Mouse (Mus musculus) cerebellum, postnatal 4 days (tissue): ENCODE data around the gene Spg20.

Source experiments
- DNase-seq, 2 experiments: peaks; one replicate each; pipeline ENCODE4 v3.0.0; 2022; ENCODE audit warnings: low spot score in 2 of 2, mixed read lengths in 1 of 2

Spg20 gene

DNA sequence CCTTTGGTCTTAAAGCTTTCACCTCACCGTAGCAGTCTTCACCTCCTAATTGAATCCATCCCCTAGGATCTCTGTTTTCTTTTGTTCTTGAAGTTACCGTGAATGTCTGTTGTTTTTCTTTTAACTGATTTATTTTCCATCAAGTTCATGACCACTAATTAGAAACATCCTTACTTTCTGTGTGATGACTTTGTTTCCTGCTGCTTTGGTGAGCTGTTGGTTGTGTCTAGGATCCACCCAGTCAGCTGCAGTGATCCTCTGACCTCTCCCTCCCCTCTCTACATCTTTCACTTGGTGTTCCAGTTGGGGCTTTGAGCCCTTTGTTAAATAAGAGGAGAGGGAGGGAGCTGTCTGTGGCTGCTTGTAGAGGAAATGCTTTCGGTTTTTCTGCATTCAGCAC, 36.2 kb downstream of the Spg20 start:
- DNase-seq = no peak

DNA sequence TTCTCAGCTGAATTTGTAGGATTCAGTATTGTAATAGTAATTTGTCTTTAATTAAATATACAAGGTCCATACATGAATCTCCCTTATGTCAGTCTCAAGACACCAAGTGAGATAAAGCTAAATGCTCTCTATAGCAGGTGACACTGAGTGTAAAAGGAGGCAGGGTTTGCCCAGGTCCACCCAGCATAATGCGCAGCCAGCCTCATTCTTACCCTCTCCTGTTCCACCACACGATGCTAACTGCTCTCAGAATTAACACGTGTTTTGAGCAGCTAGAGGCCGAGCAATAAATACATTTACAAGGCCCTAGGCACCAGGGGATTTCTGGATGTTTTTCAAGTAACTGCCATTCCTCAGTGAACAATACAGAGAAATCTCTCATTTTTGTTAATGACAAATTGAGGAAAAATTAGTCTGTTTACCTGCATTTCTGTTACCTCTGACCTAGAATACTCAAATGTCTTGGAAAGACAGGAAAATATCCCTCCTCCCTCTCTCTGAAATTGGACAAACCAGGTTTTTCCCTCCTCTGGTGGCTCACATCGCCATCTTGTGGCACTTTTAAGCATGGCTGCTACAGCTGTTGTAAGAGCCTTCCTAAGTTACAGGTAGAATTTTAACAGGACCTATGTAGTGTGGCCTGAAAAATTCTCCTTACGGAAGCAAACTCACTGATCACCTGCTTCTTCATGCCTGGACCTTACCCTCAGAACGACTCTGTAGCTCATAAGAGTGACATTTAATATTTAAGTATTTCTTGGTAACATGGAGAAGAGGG, 39.9 kb downstream of the Spg20 start:
- DNase-seq = peak; percentile 53 to 67

DNA sequence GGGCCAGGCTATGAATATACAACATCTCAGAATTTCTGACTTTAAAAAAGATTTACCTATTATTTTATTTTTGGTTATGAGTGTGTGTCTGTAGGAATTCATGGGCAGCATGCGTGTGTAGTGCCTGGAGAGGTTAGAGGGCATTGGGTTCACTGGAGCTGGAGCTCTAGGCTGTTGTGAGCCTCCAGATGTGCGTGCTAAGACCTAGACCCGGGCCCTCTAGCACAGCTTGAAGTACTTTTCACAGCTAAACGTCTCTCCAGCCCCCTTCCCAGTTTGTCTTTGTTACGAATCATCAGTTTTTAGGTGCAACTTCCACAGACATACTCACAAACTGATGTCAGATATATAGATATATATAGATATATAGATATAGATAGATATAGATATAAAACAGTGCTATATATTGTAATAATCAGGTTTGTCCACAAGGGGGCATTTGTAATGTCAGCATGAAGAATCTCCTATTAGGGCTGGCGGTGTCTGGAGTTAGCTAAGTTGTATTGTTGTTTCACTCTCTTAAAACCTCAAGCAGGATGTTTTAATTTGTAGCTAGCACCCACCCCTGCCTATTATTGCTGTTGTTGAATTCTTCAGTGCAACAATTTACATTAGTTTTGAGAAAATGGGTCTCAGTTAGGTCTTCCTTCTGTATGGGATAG, 40.9 kb downstream of the Spg20 start:
- DNase-seq = no peak

DNA sequence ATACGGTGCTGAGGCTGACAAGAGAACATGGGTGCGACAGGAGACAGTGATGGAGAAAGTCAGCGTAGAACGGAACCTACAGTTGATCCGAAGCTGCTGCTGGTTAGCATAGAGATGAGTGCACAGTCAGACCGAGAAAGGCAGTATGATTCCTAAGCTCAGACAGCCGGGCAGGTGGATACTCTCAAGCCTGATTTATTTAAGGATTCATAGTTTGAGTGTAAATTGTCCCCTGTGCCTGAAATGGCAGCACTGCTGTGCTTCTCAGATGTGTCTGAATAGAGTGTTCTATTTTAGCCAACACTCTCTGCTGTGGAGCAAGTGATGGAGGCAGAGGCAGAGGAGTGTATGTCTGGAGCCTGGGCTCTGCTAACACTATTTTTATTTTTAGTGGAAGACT, 42.3 kb downstream of the Spg20 start:
- no peak for DNase-seq

DNA sequence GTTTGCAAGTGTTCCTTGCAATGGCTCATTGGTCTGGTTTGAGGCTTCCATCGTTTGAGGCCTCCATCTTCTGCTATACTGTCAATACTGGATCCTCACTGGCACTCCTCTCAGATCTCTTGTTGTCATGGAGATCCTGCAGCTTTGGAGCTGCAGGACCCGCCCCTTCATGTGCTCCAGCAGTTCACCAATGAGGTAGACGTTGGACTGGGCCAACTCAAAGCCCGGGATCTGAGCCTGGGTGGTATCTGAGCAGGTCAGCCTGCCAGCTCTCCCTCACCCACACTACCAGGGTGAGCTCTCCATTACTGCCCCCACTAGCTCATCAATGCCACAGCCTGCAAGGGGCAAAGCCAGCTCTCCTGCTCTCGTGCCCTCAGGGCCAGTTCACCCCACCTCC, 45.5 kb downstream of the Spg20 start:
- peak in 1 of 2 experiments; percentile 8 for DNase-seq

DNA sequence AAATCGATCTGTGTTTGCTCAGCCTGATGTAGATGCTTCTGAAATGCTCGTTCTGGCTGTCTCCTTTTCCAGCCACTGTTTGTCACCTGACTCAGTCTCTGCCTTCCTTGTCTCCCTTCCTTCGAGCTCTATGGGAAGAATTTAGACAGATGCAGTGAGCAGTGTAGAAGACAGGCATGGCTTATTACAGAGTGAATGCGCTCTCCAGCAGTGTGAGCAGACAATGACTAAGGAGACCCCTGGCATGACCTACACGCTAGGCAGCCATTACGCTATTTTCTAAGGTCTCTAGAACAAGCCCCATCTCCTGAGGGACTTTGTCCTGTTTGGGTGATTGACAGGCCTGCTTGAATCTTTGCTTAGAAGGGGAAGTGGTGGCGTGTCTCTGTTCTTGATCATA, 49.2 kb downstream of the Spg20 start:
- DNase-seq = no peak

DNA sequence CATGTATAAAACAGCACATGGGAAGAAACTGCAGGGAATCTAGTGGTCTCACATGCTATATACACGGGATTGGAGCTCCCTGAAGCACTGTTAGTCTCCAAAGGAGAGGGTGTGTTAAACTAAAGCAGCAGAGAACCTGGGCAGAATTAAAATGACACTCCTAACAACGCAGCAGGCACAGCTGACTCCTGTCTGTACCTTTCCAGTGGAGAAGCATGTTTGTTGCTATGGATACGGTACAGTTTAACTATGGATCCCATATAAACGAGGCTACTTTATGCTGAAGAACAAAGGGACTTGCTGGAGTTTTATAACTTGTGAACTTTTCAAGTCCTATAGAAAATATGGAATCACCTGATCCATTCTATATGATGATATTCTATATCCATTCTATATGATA, 51.6 kb downstream of the Spg20 start:
- no peak for DNase-seq

DNA sequence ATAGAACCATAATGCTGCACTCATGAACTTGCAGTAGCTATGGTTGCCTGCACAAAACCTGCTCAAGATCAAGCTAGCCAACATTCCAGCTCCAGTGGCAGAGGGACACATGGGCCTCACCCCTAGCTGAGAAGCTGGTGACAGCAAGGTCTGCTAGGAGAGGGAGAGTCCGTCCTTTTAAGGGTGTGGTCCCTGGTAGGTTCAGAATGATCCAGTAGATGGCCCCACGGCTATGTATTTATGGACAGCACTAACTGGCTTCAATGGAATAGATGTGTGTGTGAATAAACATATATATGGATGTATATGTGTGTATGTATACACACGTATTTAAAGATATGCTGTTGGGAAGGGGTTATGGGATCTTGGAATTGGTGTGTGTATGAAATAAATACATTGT, 60.6 kb downstream of the Spg20 start:
- no peak for DNase-seq

DNA sequence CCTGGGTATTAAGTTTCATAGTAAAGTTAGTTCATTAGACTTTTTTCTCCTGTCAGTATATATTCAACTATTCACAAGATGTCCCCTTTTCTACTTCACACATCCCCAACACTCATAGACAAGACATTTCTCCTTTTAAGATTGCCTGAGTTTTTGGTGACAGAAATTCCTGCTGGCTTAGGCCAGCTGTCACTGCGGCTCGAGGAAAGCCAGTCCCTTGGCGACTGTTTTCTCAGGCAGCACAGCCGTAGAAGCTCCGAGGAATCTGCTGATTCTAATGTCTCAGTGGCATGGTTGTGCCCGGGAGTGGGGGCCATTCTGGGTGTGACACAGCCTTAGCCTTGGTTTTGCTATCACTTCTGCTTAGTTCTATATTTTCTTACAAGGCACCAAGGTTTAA, 65.4 kb downstream of the Spg20 start:
- no peak for DNase-seq

DNA sequence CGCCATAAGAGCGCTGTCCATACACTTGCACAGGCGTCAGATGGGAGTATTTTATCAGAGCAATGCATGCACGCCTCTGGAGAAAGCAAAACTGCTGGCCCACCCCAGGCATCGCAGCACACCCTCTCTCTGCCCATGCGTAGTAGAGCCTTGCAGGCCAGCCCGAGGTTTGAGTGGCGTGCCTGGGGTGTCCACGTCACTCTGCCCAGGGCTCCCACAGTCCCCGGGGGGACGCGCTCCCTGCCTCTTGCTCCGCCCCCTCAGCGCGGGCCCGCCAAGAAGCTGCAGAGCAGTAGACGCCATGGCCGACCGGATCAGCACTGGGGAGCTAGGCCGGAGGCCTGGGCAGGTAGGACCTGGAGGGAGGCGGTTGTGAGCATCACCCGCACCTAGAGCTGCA, 69.9 kb downstream of the Spg20 start, which contains the start of gene Sohlh2:
Sohlh2 (plus strand) TSS at position 263 of the 400 bp plus-strand sequence.
- no peak for DNase-seq
